Comparison of ENCODE assay signal across 11 mouse cellular contexts in genomic region chr15:12284794-12285534, GRCm38 (mm10). TPM values are rescaled to one million over a fixed set of nuclear protein-coding genes. Genes with fewer than 3 reads are reported as not detected.
A peak's percentile ranks its signal among the peaks of the same experiment; 100 is the strongest.
DNase-seq lines count a peak whose midpoint lies in the region; TF ChIP-seq lines count a peak whose summit lies in the region.
"Had no signal": no experiment of that assay in that cellular context is flagged by ENCODE, and none has a peak within 500 bp of the region (broad histone marks: within the 10 kb centered on the region; RNA-seq: fewer than 3 reads in every experiment).

No protein-coding gene starts in this region.

- TF ChIP-seq POLR2A in lung, adult 2 months (IDR thresholded peaks at IDR 0.05; ENCODE audit: borderline replicate concordance, extremely low read depth, low read depth, low read length) = no peak

- H3K4me3 ChIP-seq in gastrocnemius, adult 2 months = no peak overlapping the region
- H3K4me3 ChIP-seq in lung, adult 2 months (replicated peaks; ENCODE audit: extremely low read depth, low read depth, low read length) = no peak overlapping the region

- peak overlapping the region; percentile 24; the same call in 1 of the 2 replicates for H3K27ac ChIP-seq in gastrocnemius, adult 2 months

- intact Hi-C loops in gastrocnemius, adult 2 months (cut with DNase I) = no loop called here
- intact Hi-C loops in gastrocnemius, postnatal 36 days (cut with DNase I) = no loop called here

- 37% methylated on average over 6 of the region's 6 CpGs for WGBS in lung, adult 2 months

- H3K4me1 ChIP-seq in lung, adult 2 months (ENCODE audit: control insufficient read depth, insufficient read depth, low read length) = peaks cover 2% of the 10 kb centered on the region

- no peak for TF ChIP-seq CTCF in gastrocnemius, adult 2 months (IDR thresholded peaks at IDR 0.05)
- no peak for TF ChIP-seq CTCF in lung, adult 2 months (IDR thresholded peaks at IDR 0.05; ENCODE audit: insufficient read depth, low read length)

- no peak for DNase-seq in gastrocnemius, adult 2 months
- DNase-seq in gastrocnemius, postnatal 36 days = no peak
- peak; percentile 33 for DNase-seq in right cerebral cortex, adult 18-20 months
- DNase-seq in right cerebral cortex, postnatal 14 days = no peak
- DNase-seq in lung, adult 2 months = peak; percentile 36
- DNase-seq in thymus, postnatal 25 days = peak; percentile 30
- no peak for DNase-seq in kidney, postnatal 14 days
- no peak for DNase-seq in kidney, postnatal 25 days
- DNase-seq: B cell, adult 2 months; spleen, adult 18-20 months had no signal

RNA-seq across cellular contexts. Expression of gene Golph3, which starts 36.3 kb away (rescaled TPM):
- 10 to 100 TPM; 77.0 to 80.0 TPM for total RNA-seq in gastrocnemius, adult 2 months (2021)
- 10 to 100 TPM; 69.0 to 74.6 TPM for total RNA-seq in gastrocnemius, postnatal 36 days (2021)
- 73.4 and 92.4 TPM in 2 replicates for polyA plus RNA-seq in lung, adult 2 months (2012; rRNA removed)

RNA-seq across cellular contexts. Expression of gene 1810049J17Rik, which starts 36.7 kb away (rescaled TPM):
- not detected for total RNA-seq in gastrocnemius, adult 2 months (2021)
- not detected for total RNA-seq in gastrocnemius, postnatal 36 days (2021)
- 0.85 TPM in 1 of 2 replicates, not detected in the other for polyA plus RNA-seq in lung, adult 2 months (2012; rRNA removed)
- polyA plus RNA-seq: frontal cortex, adult 2 months had no signal

Comparison
In these comparisons a context has a peak if more than half of its experiments do, and no peak if none do; other contexts are left out.
1. DNase-seq: peak in right cerebral cortex, adult 18-20 months (single experiment), lung, adult 2 months (single experiment) and thymus, postnatal 25 days (single experiment); none in gastrocnemius, adult 2 months (single experiment), gastrocnemius, postnatal 36 days (0 of 2), right cerebral cortex, postnatal 14 days (single experiment), kidney, postnatal 14 days (single experiment) and kidney, postnatal 25 days (0 of 2).